Mouse (Mus musculus): ENCODE data around the gene Cabp7. TPM values are rescaled to one million over a fixed set of nuclear protein-coding genes. Genes with fewer than 3 reads are reported as not detected.
A peak's percentile ranks its signal among the peaks of the same experiment; 100 is the strongest.
"Not testable (repeated sequence)": the region's sequence is repeated elsewhere in the genome, so short reads cannot be mapped to it uniquely, and the experiment has no call there.

Gene Cabp7
- polyA plus RNA-seq, 1 experiment from 2014 or later: 0.17 TPM

GRCm38 (mm10) chr11:4714727-4715126 is 31.9 kb downstream of the Cabp7 start:
- H3K27me3 ChIP-seq (ENCODE audit: insufficient read depth, low read length): no peaks in the 10 kb centered on the region
- H3K4me3 ChIP-seq (ENCODE audit: low read depth, low read length): no peak overlapping the region
- H3K9me3 ChIP-seq (ENCODE audit: low read depth, low read length): no peaks in the 10 kb centered on the region
- H3K36me3 ChIP-seq (ENCODE audit: insufficient read depth): no peaks in the 10 kb centered on the region
- DNase-seq: no peak
- no peak for ATAC-seq (ENCODE audit: insufficient read depth)
- TF ChIP-seq CTCF (IDR thresholded peaks at IDR 0.05; ENCODE audit: low read depth): no peak
- no peaks in the 10 kb centered on the region for H3K4me1 ChIP-seq (ENCODE audit: insufficient read depth)
- WGBS: 82% methylated on average over 4 of the region's 4 CpGs
- H3K4me2 ChIP-seq: no peak overlapping the region
- no peak overlapping the region for H3K9ac ChIP-seq
- no peak overlapping the region for H3K27ac ChIP-seq (ENCODE audit: low read depth)

GRCm38 (mm10) chr11:4712822-4713221 is 33.8 kb downstream of the Cabp7 start:
- ATAC-seq (ENCODE audit: insufficient read depth): no peak
- DNase-seq: no peak
- H3K27ac ChIP-seq (ENCODE audit: low read depth): no peak overlapping the region
- H3K9ac ChIP-seq: no peak overlapping the region
- no peaks in the 10 kb centered on the region for H3K27me3 ChIP-seq (ENCODE audit: insufficient read depth, low read length)
- TF ChIP-seq CTCF (IDR thresholded peaks at IDR 0.05; ENCODE audit: low read depth): no peak
- H3K9me3 ChIP-seq (ENCODE audit: low read depth, low read length): no peaks in the 10 kb centered on the region
- H3K4me3 ChIP-seq (ENCODE audit: low read depth, low read length): no peak overlapping the region
- no peaks in the 10 kb centered on the region for H3K36me3 ChIP-seq (ENCODE audit: insufficient read depth)
- H3K4me2 ChIP-seq: no peak overlapping the region
- no peaks in the 10 kb centered on the region for H3K4me1 ChIP-seq (ENCODE audit: insufficient read depth)

GRCm38 (mm10) chr11:4710188-4710587 is 36.4 kb downstream of the Cabp7 start:
- not testable (repeated sequence) for ATAC-seq (ENCODE audit: insufficient read depth)

GRCm38 (mm10) chr11:4705178-4705577 is 41.4 kb downstream of the Cabp7 start:
- ATAC-seq (ENCODE audit: insufficient read depth) (no peak), DNase-seq (peak; percentile 12)
- H3K27ac ChIP-seq (ENCODE audit: low read depth): peak overlapping the region; percentile 26; the same call in 1 of the 2 replicates
- peaks cover 18% of the 10 kb centered on the region for H3K36me3 ChIP-seq (ENCODE audit: insufficient read depth)
- no peaks in the 10 kb centered on the region; the same call in 1 of the 2 replicates for H3K4me1 ChIP-seq (ENCODE audit: insufficient read depth)
- peak overlapping the region; percentile 93 for H3K4me2 ChIP-seq
- no peaks in the 10 kb centered on the region for H3K27me3 ChIP-seq (ENCODE audit: insufficient read depth, low read length)
- peak overlapping the region; percentile 65 for H3K4me3 ChIP-seq (ENCODE audit: low read depth, low read length)
- WGBS: 7% methylated on average over 4 of the region's 4 CpGs
- TF ChIP-seq CTCF (IDR thresholded peaks at IDR 0.05; ENCODE audit: low read depth): no peak
- no peaks in the 10 kb centered on the region for H3K9me3 ChIP-seq (ENCODE audit: low read depth, low read length)
- H3K9ac ChIP-seq: peak overlapping the region; percentile 71

More at GRCm38 (mm10) chr11:4710188-4710587, 36.4 kb downstream of the Cabp7 start:
- H3K4me2 ChIP-seq; H3K9ac ChIP-seq; H3K27me3 ChIP-seq (ENCODE audit: insufficient read depth, low read length); H3K4me3 ChIP-seq (ENCODE audit: low read depth, low read length); H3K9me3 ChIP-seq (ENCODE audit: low read depth, low read length); H3K4me1 ChIP-seq (ENCODE audit: insufficient read depth); DNase-seq; H3K36me3 ChIP-seq (ENCODE audit: insufficient read depth); H3K27ac ChIP-seq (ENCODE audit: low read depth): not testable (repeated sequence)
- WGBS: 76% methylated on average over 4 of the region's 4 CpGs

GRCm38 (mm10) chr11:4704072-4704964 is 42.3 kb downstream of the Cabp7 start, which contains the start of the genes Uqcr10 and Zmat5:
TSS of gene Uqcr10 (minus strand) at chr11:4704342.
TSS of gene Zmat5 (plus strand) at chr11:4704678.
- Histone ChIP-seq H3K27ac (ENCODE audit: low read depth) (peak within 1 kb of the TSS; percentile 60), H3K4me1 (ENCODE audit: insufficient read depth) (no peaks in the 10 kb centered on the region; the same call in 1 of the 2 replicates), H3K4me2 (peak within 1 kb of the TSS; percentile 93), H3K9ac (peak within 1 kb of the TSS; percentile 78), H3K9me3 (ENCODE audit: low read depth, low read length) (no peaks in the 10 kb centered on the region), H3K4me3 (ENCODE audit: low read depth, low read length) (peak within 1 kb of the TSS; percentile 65), H3K36me3 (ENCODE audit: insufficient read depth) (peaks cover 18% of the 10 kb centered on the region), H3K27me3 (ENCODE audit: insufficient read depth, low read length) (no peaks in the 10 kb centered on the region)
- TF ChIP-seq CTCF (IDR thresholded peaks at IDR 0.05; ENCODE audit: low read depth): peak; percentile 13; the same call in 1 of the 2 replicates
- DNase-seq: peak; percentile 97
- WGBS: under 1% methylated on average over 47 of the region's 47 CpGs
- peak; percentile 98 for ATAC-seq (ENCODE audit: insufficient read depth)

- H3K9me3 ChIP-seq (ENCODE audit: low read depth, low read length): no peaks in the 10 kb centered on the region
- peak overlapping the region; percentile 65 for H3K4me3 ChIP-seq (ENCODE audit: low read depth, low read length)
- H3K9ac ChIP-seq: peak overlapping the region; percentile 78
- no peaks in the 10 kb centered on the region; the same call in 1 of the 2 replicates for H3K4me1 ChIP-seq (ENCODE audit: insufficient read depth)
- H3K27ac ChIP-seq (ENCODE audit: low read depth): peak overlapping the region; percentile 60; the same call in 1 of the 2 replicates
- no peak for TF ChIP-seq CTCF (IDR thresholded peaks at IDR 0.05; ENCODE audit: low read depth)
- no peaks in the 10 kb centered on the region for H3K27me3 ChIP-seq (ENCODE audit: insufficient read depth, low read length)
- WGBS: 5% methylated on average over 12 of the region's 12 CpGs
- no peak for DNase-seq
- peak; percentile 6; the same call in 1 of the 2 replicates for ATAC-seq (ENCODE audit: insufficient read depth)
- H3K36me3 ChIP-seq (ENCODE audit: insufficient read depth): peaks cover 18% of the 10 kb centered on the region
- H3K4me2 ChIP-seq: peak overlapping the region; percentile 93
Observed at GRCm38 (mm10) chr11:4703688-4704071, 42.9 kb downstream of the Cabp7 start.

- WGBS: 73% methylated on average over 8 of the region's 8 CpGs
Observed at GRCm38 (mm10) chr11:4700726-4701125, 45.9 kb downstream of the Cabp7 start.

More at GRCm38 (mm10) chr11:4700726-4701125, 45.9 kb downstream of the Cabp7 start:
- Histone ChIP-seq H3K4me1 (ENCODE audit: insufficient read depth) (no peaks in the 10 kb centered on the region; the same call in 1 of the 2 replicates), H3K4me3 (ENCODE audit: low read depth, low read length) (no peak overlapping the region), H3K27me3 (ENCODE audit: insufficient read depth, low read length) (no peaks in the 10 kb centered on the region), H3K9me3 (ENCODE audit: low read depth, low read length) (no peaks in the 10 kb centered on the region), H3K36me3 (ENCODE audit: insufficient read depth) (peaks cover 18% of the 10 kb centered on the region), H3K9ac (no peak overlapping the region), H3K4me2 (no peak overlapping the region), H3K27ac (ENCODE audit: low read depth) (no peak overlapping the region)
- DNase-seq (no peak), ATAC-seq (ENCODE audit: insufficient read depth) (no peak)
- TF ChIP-seq CTCF (IDR thresholded peaks at IDR 0.05; ENCODE audit: low read depth): no peak

All from lung, embryonic 14.5 days (tissue).